ENCODE assay signal across 23 mouse cellular contexts in genomic region chr3:145912512-145912911, GRCm38 (mm10).
"Had no signal": no experiment of that assay in that cellular context is flagged by ENCODE, and none has a peak within 500 bp of the region (broad histone marks: within the 10 kb centered on the region; RNA-seq: fewer than 3 reads in every experiment).

No protein-coding gene starts in this region.

- H3K4me3 ChIP-seq: gastrocnemius, adult 2 months; heart, embryonic 10.5 days; heart, embryonic 12.5 days; hindbrain, embryonic 10.5 days; hindbrain, embryonic 12.5 days; intestine, embryonic 15.5 days; limb, embryonic 13.5 days; limb, embryonic 15.5 days had no signal

- ATAC-seq: hindbrain, embryonic 16.5 days; inflammation-experienced regulatory T-cells, adult 6 months; intestine, embryonic 15.5 days had no signal

- H3K9me3 ChIP-seq: heart, embryonic 10.5 days; heart, embryonic 12.5 days; hindbrain, embryonic 10.5 days; hindbrain, embryonic 12.5 days; intestine, embryonic 15.5 days; limb, embryonic 13.5 days; limb, embryonic 15.5 days had no signal

- H3K27ac ChIP-seq: gastrocnemius, adult 2 months; heart, embryonic 10.5 days; hindbrain, embryonic 10.5 days; hindbrain, embryonic 12.5 days; hindbrain, embryonic 14.5 days; intestine, embryonic 15.5 days; limb, embryonic 13.5 days; limb, embryonic 15.5 days had no signal

- H3K4me2 ChIP-seq: heart, embryonic 12.5 days; hindbrain, embryonic 12.5 days; hindbrain, embryonic 14.5 days; intestine, embryonic 15.5 days; limb, embryonic 13.5 days; limb, embryonic 15.5 days had no signal

- H3K4me1 ChIP-seq: hindbrain, embryonic 10.5 days; hindbrain, embryonic 12.5 days; intestine, embryonic 15.5 days; limb, embryonic 13.5 days; limb, embryonic 15.5 days had no signal

- H3K9ac ChIP-seq: heart, embryonic 12.5 days; hindbrain, embryonic 12.5 days; hindbrain, embryonic 14.5 days; intestine, embryonic 15.5 days; limb, embryonic 13.5 days; limb, embryonic 15.5 days had no signal

- H3K27me3 ChIP-seq: heart, embryonic 12.5 days; hindbrain, embryonic 12.5 days; intestine, embryonic 15.5 days; limb, embryonic 13.5 days; limb, embryonic 15.5 days had no signal

- DNase-seq: gastrocnemius, adult 2 months; gastrocnemius, postnatal 10 days; gastrocnemius, postnatal 25 days; heart, postnatal 10 days; heart, postnatal 4 days; kidney, adult 18-20 months; kidney, adult 8-10 months; kidney, postnatal 10 days; kidney, postnatal 25 days; kidney, postnatal 4 days; layer of hippocampus, adult 9-11 months; layer of hippocampus, postnatal 36 days; left cerebral cortex, postnatal 4 days had no signal

- H3K36me3 ChIP-seq: heart, embryonic 10.5 days; heart, embryonic 12.5 days; hindbrain, embryonic 10.5 days; hindbrain, embryonic 12.5 days; intestine, embryonic 15.5 days; limb, embryonic 13.5 days; limb, embryonic 15.5 days had no signal
